Mouse (Mus musculus): Measurements from ENCODE around the gene Rsph4a. TPM values are rescaled to one million over a fixed set of nuclear protein-coding genes. Genes with fewer than 3 reads are reported as not detected.

Rsph4a gene
- not detected for polyA plus RNA-seq (2017; shearing (Covaris generic))

DNA sequence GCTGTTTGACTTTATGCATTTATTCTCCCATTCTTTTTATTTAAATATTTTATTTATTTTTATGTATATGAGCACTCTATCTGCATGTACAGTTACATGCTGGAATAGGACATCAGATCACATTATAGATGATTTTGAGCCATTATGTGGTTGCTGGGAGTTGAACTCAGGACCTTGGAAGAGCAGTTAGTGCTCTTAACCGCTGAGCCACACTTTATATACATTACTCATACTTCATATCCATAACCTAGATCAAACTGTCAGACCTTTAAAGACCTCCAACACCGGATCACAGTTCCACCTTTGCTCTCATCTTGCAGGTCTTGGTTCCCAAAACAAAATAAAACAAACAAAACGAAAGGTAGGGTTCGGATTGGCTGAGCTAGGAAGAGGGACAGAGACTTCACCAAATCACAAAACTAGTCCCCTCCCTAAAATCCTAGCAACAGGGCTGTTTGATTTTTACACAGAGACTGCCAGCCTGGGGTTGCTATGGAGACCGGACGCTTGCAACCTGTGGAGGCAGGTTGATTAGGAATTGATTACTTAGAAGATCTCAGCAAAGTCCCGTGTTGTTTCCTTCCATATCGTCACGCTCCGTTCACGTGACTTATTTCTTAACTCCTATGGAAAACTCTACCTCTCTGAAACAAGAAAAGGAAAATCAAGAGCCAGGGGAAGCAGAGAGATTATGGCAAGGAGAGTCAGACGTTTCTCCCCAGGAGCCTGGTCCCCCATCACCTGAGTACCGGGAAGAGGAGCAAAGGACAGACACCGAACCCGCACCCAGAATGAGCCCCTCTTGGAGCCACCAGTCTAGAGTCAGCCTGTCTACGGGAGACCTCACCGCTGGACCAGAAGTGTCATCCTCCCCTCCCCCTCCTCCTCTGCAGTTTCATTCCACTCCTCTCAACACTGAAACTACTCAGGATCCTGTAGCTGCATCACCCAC lies at the start of gene Rsph4a:
TSS of gene Rsph4a (plus strand) at position 582 of the 952 bp plus-strand sequence.

GRCm38 (mm10) chr10:33857421-33857820 lies 47.5 kb upstream of the Rsph4a start, which contains the start of gene Sult3a1:
Gene Sult3a1 (plus strand): TSS chr10:33857721.

DNA sequence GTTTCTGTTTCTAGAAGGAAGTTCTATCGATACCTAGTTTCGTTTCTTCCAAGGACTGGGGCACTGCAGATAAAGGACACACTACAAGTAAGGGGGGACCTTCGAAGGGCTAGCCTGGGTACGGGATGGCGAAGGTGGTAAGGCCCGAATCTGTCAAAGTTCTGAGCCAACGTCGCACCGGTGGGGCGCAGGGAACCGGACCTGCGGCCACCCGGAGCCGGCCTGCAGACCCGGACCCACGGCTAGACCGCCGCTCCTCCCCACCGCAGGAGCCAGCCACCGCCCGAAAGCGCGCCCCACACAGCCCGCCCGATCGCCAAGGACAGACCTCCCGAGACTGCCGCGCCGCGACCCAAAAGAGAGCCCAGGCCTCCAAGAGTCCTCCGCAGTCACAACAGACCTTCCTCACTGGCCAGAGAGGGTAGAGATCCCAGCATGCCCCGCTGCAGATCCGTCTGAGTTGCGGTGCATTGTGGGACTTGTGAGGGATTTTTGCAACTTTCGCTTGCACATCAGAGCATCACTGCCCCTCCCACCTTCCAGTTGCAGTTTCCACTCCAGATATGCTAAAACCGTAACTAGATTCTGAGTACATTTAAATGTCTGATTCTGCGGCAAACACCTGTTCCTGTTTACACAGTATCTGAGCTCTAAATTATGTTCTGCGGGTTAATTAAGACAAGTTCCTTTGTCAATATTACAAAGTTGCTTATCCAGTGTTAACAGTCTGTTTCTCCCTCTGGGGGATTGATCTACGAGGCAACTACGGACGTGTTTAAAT lies 46.1 kb downstream of the Rsph4a start, which contains the start of gene Zup1:
TSS of gene Zup1 (minus strand) at position 467 of the 781 bp plus-strand sequence.

Other genes with a start within 250 kb of the Rsph4a start
- gene Sult3a2, start 118.4 kb upstream of the Rsph4a start, polyA plus RNA-seq (2017; shearing (Covaris generic)) = not detected
- gene Sult3a1, start 47.4 kb upstream of the Rsph4a start, polyA plus RNA-seq (2017; shearing (Covaris generic)) = not detected
- gene Zup1, start 46.2 kb downstream of the Rsph4a start, polyA plus RNA-seq (2017; shearing (Covaris generic)) = 45.8 TPM
- 110 TPM for gene Rwdd1, start 114.5 kb downstream of the Rsph4a start, polyA plus RNA-seq (2017; shearing (Covaris generic))
- not detected for gene Trappc3l, start 132.5 kb downstream of the Rsph4a start, polyA plus RNA-seq (2017; shearing (Covaris generic))
- not detected for gene Calhm4, start 139.2 kb downstream of the Rsph4a start, polyA plus RNA-seq (2017; shearing (Covaris generic))
- not detected for gene Calhm5, start 191.4 kb downstream of the Rsph4a start, polyA plus RNA-seq (2017; shearing (Covaris generic))
- gene Calhm6, start 222.9 kb downstream of the Rsph4a start, polyA plus RNA-seq (2017; shearing (Covaris generic)) = 15.4 TPM